Mouse (Mus musculus): ENCODE measurements around the gene Amz1. TPM values are rescaled to one million over a fixed set of nuclear protein-coding genes. Genes with fewer than 3 reads are reported as not detected.

Gene Amz1
- total RNA-seq, 2 experiments from 2014 or later, result 0.29 TPM; not detected in 1

DNA sequence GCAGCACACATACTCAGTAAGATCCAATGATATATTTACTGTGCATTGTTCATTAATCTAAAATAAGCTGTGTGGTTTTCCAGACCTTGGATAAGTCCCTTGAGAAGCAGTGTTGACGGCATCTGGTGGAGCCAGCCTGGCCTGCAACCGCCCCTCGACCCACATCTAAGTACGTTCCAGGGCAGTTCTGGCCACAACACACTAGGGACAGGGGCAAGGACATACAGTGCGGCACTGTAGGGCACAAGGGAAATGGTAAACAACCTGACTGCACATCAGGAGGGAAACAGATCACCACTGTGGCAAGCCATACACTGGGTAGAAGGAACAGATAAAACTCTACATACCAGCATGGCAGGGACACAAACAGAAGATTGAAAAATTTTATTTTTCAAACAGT, 77.9 kb downstream of the Amz1 start:
- DNase-seq, result no peak

GRCm38 (mm10) chr5:140806252-140806651, 82.3 kb downstream of the Amz1 start:
- no peak for DNase-seq

DNA sequence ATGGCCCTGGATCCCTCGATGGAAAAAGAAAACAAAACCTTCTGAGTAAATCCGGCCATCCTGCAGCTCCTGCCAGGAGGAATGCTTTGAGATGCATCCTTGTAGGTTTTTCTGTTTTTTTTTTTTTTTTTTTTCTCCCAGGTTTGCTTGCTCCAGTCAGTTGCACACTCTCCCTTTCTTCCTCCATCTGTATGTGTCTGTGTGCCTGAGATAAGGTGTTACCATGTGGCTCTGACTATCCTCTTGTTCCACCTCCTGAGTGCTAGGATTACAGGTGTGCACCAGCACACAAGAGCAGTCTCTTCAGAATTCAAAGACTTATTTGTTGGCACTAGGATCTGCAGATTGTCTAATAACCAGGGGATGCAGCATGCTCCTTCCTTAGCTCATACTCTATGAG, 83.0 kb downstream of the Amz1 start:
- no peak for DNase-seq

Other genes with a start within 250 kb of the Amz1 start
- 1 to 10 TPM; 4.6 to 5.9 TPM for gene Chst12, start 218.6 kb upstream of the Amz1 start, total RNA-seq (2021)
- gene Grifin, start 159.1 kb upstream of the Amz1 start, total RNA-seq (2021), result not detected
- gene Lfng, start 116.8 kb upstream of the Amz1 start, total RNA-seq (2021), result 1 to 10 TPM; 2.7 to 5.5 TPM
- gene Ttyh3, start 75.1 kb upstream of the Amz1 start, total RNA-seq (2021), result 1 to 10 TPM; 6.1 to 7.8 TPM
- gene Iqce, start 21.7 kb upstream of the Amz1 start, total RNA-seq (2021), result 1 to 10 TPM; 3.4 to 3.9 TPM
- 1 to 10 TPM; 4.8 to 5.8 TPM for gene Brat1, start 19.1 kb upstream of the Amz1 start, total RNA-seq (2021)
- gene Gna12, start 106.3 kb downstream of the Amz1 start, total RNA-seq (2021), result 10 to 100 TPM; 26.2 to 27.7 TPM